Mouse (Mus musculus) cortical plate, adult 2 months (tissue): ENCODE results near the gene Uqcc3.

ENCODE experiments used
- CTCF ChIP-seq: fragments of 200-500 bp; IDR thresholded peaks from 2 replicates; pipeline ENCODE4 v1.5.1; 2011; ENCODE audit warnings: mild to moderate bottlenecking, control low read depth, low read length; ENCODE audit not compliant: insufficient read depth; ENCODE audit errors: extremely low read depth
- POLR2A ChIP-seq: fragments of 200-500 bp; IDR thresholded peaks from 2 replicates; pipeline ENCODE4 v1.6.1; 2011; ENCODE audit warnings: mild to moderate bottlenecking, low read length, control low read depth; ENCODE audit not compliant: insufficient read depth; ENCODE audit errors: extremely low read depth

DNA sequence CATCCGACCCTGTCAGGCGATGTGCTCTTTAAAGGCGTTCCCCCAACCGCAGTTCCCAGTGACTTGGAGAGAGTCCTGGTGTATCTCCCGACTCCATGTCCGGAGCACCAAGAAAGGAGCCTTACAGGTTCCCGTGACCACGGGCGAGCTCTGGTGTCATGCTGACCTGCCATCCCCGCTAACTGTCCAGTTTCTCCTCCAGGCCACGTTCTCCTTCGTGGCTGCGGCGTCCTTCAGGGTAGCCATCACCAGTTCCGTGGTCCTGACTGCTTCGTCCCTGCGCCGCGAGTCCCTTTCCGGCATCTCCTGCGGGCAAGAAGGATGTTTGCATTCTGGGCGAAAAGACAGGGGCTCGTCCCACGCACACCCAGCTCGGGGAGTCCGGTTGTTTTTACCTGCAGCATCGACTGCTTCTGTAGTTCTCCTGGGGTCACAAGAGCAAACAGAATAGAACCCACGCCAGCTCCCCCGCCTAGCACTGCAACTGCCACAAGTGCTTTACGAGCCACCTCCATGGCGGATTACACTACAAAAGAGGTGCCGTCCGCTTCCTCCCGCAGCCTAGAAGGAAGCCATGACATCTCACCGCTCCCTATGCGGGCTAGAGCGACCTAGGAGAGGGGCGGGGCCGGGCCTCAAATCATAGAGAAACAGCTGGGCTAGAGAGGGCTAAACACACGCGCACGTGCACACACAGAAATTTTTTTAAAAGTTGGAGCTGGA is at the start of gene Uqcc3:
- peak; percentile 81; the same call in 1 of the 2 replicates for TF ChIP-seq POLR2A
- no peak for TF ChIP-seq CTCF
